Mouse (Mus musculus): ENCODE measurements around the gene Fcrl5. TPM values are rescaled to one million over a fixed set of nuclear protein-coding genes. Genes with fewer than 3 reads are reported as not detected.

Gene Fcrl5
- total RNA-seq, 2 experiments from 2014 or later: not detected

DNA sequence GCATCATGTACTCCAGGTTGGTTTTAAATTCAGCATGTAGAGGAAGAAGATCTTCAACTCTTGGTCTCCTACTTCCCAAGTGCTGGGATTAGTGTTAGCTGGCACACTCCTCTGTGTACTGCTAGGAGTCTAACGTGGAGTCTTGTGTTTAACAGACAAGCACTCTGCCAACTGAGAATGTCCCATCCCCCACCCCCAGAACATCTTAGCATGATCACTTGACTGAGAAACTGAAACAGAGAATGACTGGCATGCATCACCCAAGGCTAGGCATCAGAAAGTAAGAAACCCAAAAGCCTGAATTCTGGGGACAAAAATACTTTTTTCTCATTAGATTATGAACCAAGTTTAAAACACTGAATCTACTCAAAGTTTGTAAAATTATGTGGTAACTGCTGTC lies 86.3 kb downstream of the Fcrl5 start:
- Histone ChIP-seq H3K27ac (no peak overlapping the region), H3K4me3 (no peak overlapping the region)
- TF ChIP-seq CTCF (IDR thresholded peaks at IDR 0.05): no peak
- no peak for DNase-seq (ENCODE audit: extremely low spot score in 1 of 2, low spot score in 2 of 2)
- intact Hi-C loops (cut with DNase I): no loop called here

DNA sequence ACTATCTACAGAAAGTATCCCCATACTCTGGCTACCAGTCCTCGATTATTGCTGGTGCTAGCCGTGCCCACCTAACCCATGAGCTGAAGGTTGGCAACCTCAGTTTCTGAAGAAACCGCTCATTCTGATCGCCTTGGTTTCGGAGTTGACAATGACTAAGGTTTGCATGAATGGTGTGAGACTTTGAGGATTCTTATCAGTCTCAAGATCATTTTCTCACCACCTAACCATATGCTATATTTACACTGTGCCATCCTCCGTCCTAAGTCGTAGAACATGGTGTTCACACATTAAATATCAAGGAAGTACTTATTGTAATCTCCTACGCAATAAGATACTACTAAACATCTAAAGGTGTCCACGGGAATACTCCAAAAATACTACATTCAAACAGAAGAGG lies 88.1 kb downstream of the Fcrl5 start:
- no peak for DNase-seq (ENCODE audit: extremely low spot score in 1 of 2, low spot score in 2 of 2)
- intact Hi-C loops (cut with DNase I): loop anchor here (2.0 kb wide), 1 partner anchor 93 kb away; the partner anchor contains the start of gene Arhgef11
- Histone ChIP-seq H3K4me3 (no peak overlapping the region), H3K27ac (no peak overlapping the region)
- no peak for TF ChIP-seq CTCF (IDR thresholded peaks at IDR 0.05)

GRCm38 (mm10) chr3:87525043-87525836 lies 89.7 kb downstream of the Fcrl5 start, which contains the start of gene Etv3:
Gene Etv3, plus strand, starts transcription at chr3:87525407.
- intact Hi-C loops (cut with DNase I): loop anchor here (2.0 to 5.0 kb wide), 2 partner anchors 37 to 92 kb away; partner anchors contain the start of gene Arhgef11
- peak; percentile 90 to 91 for DNase-seq (ENCODE audit: extremely low spot score in 1 of 2, low spot score in 2 of 2)
- Histone ChIP-seq H3K4me3 (peak within 1 kb of the TSS; percentile 78), H3K27ac (peak within 1 kb of the TSS; percentile 97)
- TF ChIP-seq CTCF (IDR thresholded peaks at IDR 0.05): peak; percentile 13

DNA sequence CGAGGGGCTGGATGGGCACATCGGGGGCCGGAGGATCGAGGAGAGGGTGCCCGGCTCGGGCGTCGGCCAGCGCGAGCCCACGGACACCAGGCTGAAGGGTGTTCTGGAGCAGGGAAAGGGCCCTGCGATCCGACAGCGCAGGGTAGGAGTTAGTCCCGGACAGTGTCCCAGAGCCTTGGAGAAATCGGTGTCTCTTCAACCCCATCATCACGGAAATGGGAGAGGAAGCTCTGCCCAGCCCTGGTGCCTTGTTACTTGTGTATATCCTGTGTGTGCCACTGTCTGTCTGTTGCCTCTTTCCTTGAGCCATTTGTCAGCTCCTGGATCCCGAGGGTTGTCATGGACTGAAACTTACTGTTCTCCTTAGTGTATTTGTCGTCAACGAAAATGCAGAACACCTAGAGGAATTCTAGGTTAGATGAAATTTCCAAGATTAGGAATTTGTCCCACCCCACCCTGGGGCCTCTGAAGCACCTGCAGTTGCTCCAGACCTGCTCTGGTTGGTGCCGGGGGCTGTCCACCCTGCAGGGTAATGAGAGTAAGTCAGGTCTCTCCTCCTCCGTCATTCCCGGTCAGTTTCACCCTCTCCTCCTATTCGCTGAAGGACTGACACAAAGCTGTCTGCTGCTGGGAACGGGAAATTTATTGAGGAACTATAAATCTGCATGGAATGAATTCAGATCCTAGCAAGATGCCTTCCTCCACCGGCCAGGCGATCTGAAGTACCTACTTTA lies 90.4 kb downstream of the Fcrl5 start:
- intact Hi-C loops (cut with DNase I): loop anchor here (2.0 to 5.0 kb wide), 3 partner anchors 21 to 91 kb away; partner anchors contain the start of gene Arhgef11
- no peak for TF ChIP-seq CTCF (IDR thresholded peaks at IDR 0.05)
- DNase-seq (ENCODE audit: extremely low spot score in 1 of 2, low spot score in 2 of 2): no peak
- Histone ChIP-seq H3K27ac (peak overlapping the region; percentile 97), H3K4me3 (peak overlapping the region; percentile 78)

- DNase-seq (ENCODE audit: extremely low spot score in 1 of 2, low spot score in 2 of 2): no peak
- intact Hi-C loops (cut with DNase I): loop anchor here (2.0 to 5.0 kb wide), 2 partner anchors 20 to 35 kb away; no protein-coding TSS in a partner anchor
- Histone ChIP-seq H3K4me3 (no peak overlapping the region; the same call in 1 of the 2 replicates), H3K27ac (no peak overlapping the region)
- no peak for TF ChIP-seq CTCF (IDR thresholded peaks at IDR 0.05)
Observed at GRCm38 (mm10) chr3:87527139-87527538, 91.6 kb downstream of the Fcrl5 start.

DNA sequence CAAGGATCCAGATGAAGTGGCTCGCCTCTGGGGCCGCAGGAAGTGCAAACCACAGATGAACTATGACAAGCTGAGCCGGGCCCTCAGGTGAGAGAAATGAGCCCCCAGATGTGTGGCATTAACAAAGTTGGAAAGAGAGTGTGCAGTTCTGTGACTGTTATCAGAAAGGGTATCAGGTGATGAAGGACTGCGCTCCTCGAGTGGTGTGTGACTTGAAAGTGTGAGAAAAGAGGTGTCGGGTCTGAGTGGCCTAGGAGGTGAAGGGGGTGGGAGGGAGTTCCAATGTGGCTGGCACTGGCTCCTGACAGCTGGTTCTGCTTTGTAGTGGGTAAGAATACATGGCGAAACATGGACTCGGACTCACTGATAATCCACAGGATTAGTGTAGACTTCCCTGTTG lies 92.4 kb downstream of the Fcrl5 start:
- H3K27ac ChIP-seq: no peak overlapping the region
- TF ChIP-seq CTCF (IDR thresholded peaks at IDR 0.05): no peak
- DNase-seq (ENCODE audit: extremely low spot score in 1 of 2, low spot score in 2 of 2): no peak
- intact Hi-C loops (cut with DNase I): loop anchor here (5.0 kb wide), 1 partner anchor 34 kb away; no protein-coding TSS in a partner anchor
- H3K4me3 ChIP-seq: no peak overlapping the region

DNA sequence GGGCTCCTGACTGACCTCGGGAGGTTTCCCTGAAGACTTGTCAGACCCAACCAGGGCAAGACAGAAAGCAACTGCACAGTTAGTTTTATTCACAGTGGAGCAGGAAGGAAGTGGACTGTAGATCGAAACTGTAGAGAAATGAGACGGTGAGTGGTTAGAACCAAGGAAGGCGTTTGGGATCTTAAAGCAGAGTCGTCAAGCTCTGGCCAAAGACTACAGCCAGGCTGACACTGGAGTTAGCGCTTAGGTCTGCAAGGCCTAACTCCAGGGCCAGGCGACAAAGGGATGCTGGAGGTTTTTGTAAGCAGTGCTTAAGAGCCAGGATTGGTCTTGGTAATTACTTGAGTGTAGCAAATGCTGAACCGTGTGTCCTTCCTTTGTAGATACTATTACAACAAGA lies 93.3 kb downstream of the Fcrl5 start:
- no peak for TF ChIP-seq CTCF (IDR thresholded peaks at IDR 0.05)
- Histone ChIP-seq H3K4me3 (no peak overlapping the region), H3K27ac (no peak overlapping the region)
- DNase-seq (ENCODE audit: extremely low spot score in 1 of 2, low spot score in 2 of 2): no peak
- intact Hi-C loops (cut with DNase I): loop anchor here (5.0 kb wide), 1 partner anchor 33 kb away; no protein-coding TSS in a partner anchor

DNA sequence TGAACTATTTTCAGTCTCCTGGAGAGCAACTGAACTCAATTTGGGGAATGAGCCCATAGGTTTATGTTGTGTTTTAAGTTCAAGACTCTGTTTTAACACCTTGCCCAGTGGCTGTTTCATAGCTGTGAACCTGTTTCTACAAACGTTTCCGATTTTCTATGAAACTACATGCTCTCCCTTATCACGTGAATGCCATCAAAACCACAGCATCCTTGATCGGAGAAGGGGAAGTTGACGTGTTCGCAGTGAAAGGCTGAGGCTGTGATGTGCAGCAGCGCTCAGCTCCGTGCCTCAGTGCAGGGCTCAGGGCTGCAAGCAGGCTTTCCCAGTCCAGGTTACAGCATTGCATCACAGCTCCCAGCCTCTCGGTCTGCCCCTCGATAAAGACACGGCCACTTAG lies 94.0 kb downstream of the Fcrl5 start:
- no peak overlapping the region for H3K4me3 ChIP-seq
- no peak for TF ChIP-seq CTCF (IDR thresholded peaks at IDR 0.05)
- no peak overlapping the region for H3K27ac ChIP-seq
- intact Hi-C loops (cut with DNase I): loop anchor here (5.0 kb wide), 1 partner anchor 33 kb away; no protein-coding TSS in a partner anchor
- no peak for DNase-seq (ENCODE audit: extremely low spot score in 1 of 2, low spot score in 2 of 2)

GRCm38 (mm10) chr3:87530234-87530633 lies 94.7 kb downstream of the Fcrl5 start:
- no peak for TF ChIP-seq CTCF (IDR thresholded peaks at IDR 0.05)
- intact Hi-C loops (cut with DNase I): no loop called here
- no peak overlapping the region for H3K4me3 ChIP-seq

GRCm38 (mm10) chr3:87533667-87534378 lies 98.2 kb downstream of the Fcrl5 start:
- H3K27ac ChIP-seq: no peak overlapping the region
- no peak for TF ChIP-seq CTCF (IDR thresholded peaks at IDR 0.05)
- DNase-seq (ENCODE audit: extremely low spot score in 1 of 2, low spot score in 2 of 2): no peak
- intact Hi-C loops (cut with DNase I): no loop called here
- no peak overlapping the region for H3K4me3 ChIP-seq

More at GRCm38 (mm10) chr3:87530234-87530633, 94.7 kb downstream of the Fcrl5 start:
- no peak overlapping the region for H3K27ac ChIP-seq
- DNase-seq (ENCODE audit: extremely low spot score in 1 of 2, low spot score in 2 of 2): no peak

DNA sequence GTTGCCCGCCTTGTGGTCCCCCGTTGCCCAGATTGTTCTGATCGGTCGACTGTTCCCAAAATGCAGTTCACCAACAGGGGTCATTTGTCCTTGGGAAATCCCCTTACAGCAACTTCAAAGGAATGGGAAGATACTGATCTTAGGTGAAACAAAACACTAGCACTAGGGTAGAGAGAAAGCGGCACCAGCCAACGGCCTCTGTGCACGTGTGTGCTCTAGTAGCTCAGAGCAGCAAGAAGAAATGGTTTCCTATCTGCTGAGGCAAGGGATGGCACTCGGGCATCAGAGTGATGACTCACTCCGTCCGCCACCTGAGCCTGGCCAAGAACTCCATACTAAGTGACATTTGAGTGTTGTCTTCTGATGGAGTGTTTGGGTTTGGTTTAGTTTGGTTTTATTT lies 102.5 kb downstream of the Fcrl5 start:
- H3K27ac ChIP-seq: no peak overlapping the region
- intact Hi-C loops (cut with DNase I): no loop called here
- H3K4me3 ChIP-seq: no peak overlapping the region
- DNase-seq (ENCODE audit: extremely low spot score in 1 of 2, low spot score in 2 of 2): no peak
- no peak for TF ChIP-seq CTCF (IDR thresholded peaks at IDR 0.05)

All from left cerebral cortex, adult 2 months (tissue).